Mouse (Mus musculus) forebrain, embryonic 12.5 days (tissue): Measurements from ENCODE around the gene Slamf6. TPM values are rescaled to one million over a fixed set of nuclear protein-coding genes. Genes with fewer than 3 reads are reported as not detected.
"Not testable (repeated sequence)": the region's sequence is repeated elsewhere in the genome, so short reads cannot be mapped to it uniquely, and the experiment has no call there.

Experiments used
- ATAC-seq: fragments of 200-750 bp; cut with Nextera tagmentation; 2 replicates; pipeline ENCODE4 v1.8.0; 2017; ENCODE audit warnings: moderate TSS enrichment; ENCODE audit not compliant: low FRiP score
- H3K27ac ChIP-seq: fragments of 300-500 bp; sonication (generic); 2 replicates; pipeline ENCODE4 v1.5.1; 2016; ENCODE audit warnings: mild to moderate bottlenecking
- H3K27me3 ChIP-seq: fragments of 300-500 bp; sonication (generic); 2 replicates; pipeline ENCODE4 v1.6.1; 2016; ENCODE audit warnings: mild to moderate bottlenecking
- H3K36me3 ChIP-seq: fragments of 300-500 bp; sonication (generic); replicated peaks from 2 replicates; pipeline ENCODE4 v1.6.1; 2016; ENCODE audit warnings: mild to moderate bottlenecking
- H3K4me1 ChIP-seq: fragments of 300-500 bp; sonication (generic); 2 replicates; pipeline ENCODE4 v1.6.1; 2016
- H3K4me2 ChIP-seq: fragments of 300-500 bp; sonication (generic); 2 replicates; pipeline ENCODE4 v1.6.1; 2016; ENCODE audit warnings: mild to moderate bottlenecking, moderate library complexity
- H3K4me3 ChIP-seq: fragments of 300-500 bp; sonication (generic); replicated peaks from 2 replicates; pipeline ENCODE4 v1.5.1; 2016; ENCODE audit warnings: mild to moderate bottlenecking
- H3K9ac ChIP-seq: fragments of 300-500 bp; sonication (generic); 2 replicates; pipeline ENCODE4 v1.6.1; 2016; ENCODE audit warnings: mild to moderate bottlenecking
- H3K9me3 ChIP-seq: fragments of 300-500 bp; sonication (generic); 2 replicates; pipeline ENCODE4 v1.6.1; 2016
- WGBS: fragments of 180-500 bp; shearing (Covaris S2); methylation state at CpG from one replicate; pipeline ENCODE4 v1.1.7; 2016; 5-methylcytosine and 5-hydroxymethylcytosine counted together
- polyA plus RNA-seq: library from polyadenylated mRNA; unstranded; fragments of >200 nt; fragmentation: Nextera tagmentation; extraction: Ambion mirVana; gene quantifications from 2 replicates; pipeline ENCODE4 v1.2.1, GENCODE M21; 2016

Slamf6 gene
- polyA plus RNA-seq = not detected in 2 replicates

- no peaks in the 10 kb centered on the region for H3K9me3 ChIP-seq
- WGBS = 87% methylated on average over 14 of the region's 14 CpGs
- H3K27me3 ChIP-seq = no peaks in the 10 kb centered on the region
- no peak within 1 kb of the TSS for H3K4me3 ChIP-seq
- H3K4me2 ChIP-seq = no peak within 1 kb of the TSS
- H3K9ac ChIP-seq = no peak within 1 kb of the TSS
- no peak for ATAC-seq
- no peaks in the 10 kb centered on the region for H3K4me1 ChIP-seq
- no peak within 1 kb of the TSS for H3K27ac ChIP-seq
- no peaks in the 10 kb centered on the region for H3K36me3 ChIP-seq
Measured at GRCm38 (mm10) chr1:171917305-171918039, at the start of gene Slamf6. Slamf6 (plus strand) TSS chr1:171917515.

DNA sequence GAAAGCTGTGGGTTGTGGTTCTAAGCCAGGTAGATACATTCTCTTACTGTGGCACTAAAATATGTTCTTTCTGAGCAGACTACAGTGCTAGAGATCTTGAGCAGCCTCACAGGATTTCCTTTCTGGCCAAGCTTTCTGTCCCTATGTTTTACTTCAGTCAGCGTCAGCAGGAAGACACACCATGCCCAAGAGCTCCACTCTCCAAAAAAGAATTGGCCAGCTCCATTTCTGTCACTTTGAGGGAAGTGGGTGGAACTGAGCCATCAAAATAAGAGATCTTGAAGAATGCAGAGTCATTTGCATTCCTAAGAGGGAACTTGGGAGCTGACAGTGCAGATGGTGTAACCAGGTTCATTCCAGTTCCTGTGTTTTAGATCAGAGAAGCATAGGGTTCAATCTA, 30.3 kb upstream of the Slamf6 start:
- ATAC-seq = no peak
- H3K27me3 ChIP-seq = no peaks in the 10 kb centered on the region
- no peak overlapping the region for H3K9ac ChIP-seq

DNA sequence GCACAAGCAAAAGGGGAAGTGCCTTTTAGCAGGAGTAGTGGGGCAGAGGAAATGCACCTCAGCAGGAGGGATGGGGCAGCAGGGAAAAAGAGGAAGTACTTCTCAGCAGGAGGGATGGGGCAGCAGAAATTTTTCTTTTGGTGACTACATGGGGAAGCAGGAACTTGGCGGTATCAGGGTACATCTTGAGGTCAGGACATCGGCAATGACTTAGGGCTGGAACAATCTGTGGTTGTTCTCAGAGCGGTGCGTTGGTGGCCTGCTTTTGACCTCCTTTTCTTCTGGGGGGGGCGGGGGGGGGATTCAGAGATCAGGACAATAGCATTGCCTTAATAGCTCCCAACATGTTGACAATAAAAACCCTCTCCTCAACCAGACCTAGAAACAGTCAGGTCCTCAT, 22.0 kb upstream of the Slamf6 start, which contains the start of gene Gm10521:
Gene Gm10521, plus strand, starts transcription at position 301 of the 400 bp plus-strand sequence.
- H3K9me3 ChIP-seq, H3K27me3 ChIP-seq, H3K9ac ChIP-seq, H3K4me2 ChIP-seq, H3K27ac ChIP-seq, H3K4me1 ChIP-seq, H3K36me3 ChIP-seq, ATAC-seq, H3K4me3 ChIP-seq: not testable (repeated sequence)
- WGBS = 82% methylated on average over 5 of the region's 5 CpGs

More for the DNA sequence above, 30.3 kb upstream of the Slamf6 start:
- WGBS = 82% methylated on average over 1 of the region's 1 CpGs
- H3K9me3 ChIP-seq = no peaks in the 10 kb centered on the region
- no peak overlapping the region for H3K4me2 ChIP-seq
- no peak overlapping the region for H3K27ac ChIP-seq
- no peaks in the 10 kb centered on the region for H3K4me1 ChIP-seq
- no peaks in the 10 kb centered on the region for H3K36me3 ChIP-seq
- H3K4me3 ChIP-seq = no peak overlapping the region

- WGBS = 85% methylated on average over 1 of the region's 1 CpGs
- no peak overlapping the region for H3K4me2 ChIP-seq
- no peaks in the 10 kb centered on the region for H3K4me1 ChIP-seq
- no peak overlapping the region for H3K9ac ChIP-seq
- H3K4me3 ChIP-seq = no peak overlapping the region
- no peaks in the 10 kb centered on the region for H3K9me3 ChIP-seq
- H3K27ac ChIP-seq = no peak overlapping the region
- no peaks in the 10 kb centered on the region for H3K36me3 ChIP-seq
- no peaks in the 10 kb centered on the region for H3K27me3 ChIP-seq
- ATAC-seq = no peak
Measured at GRCm38 (mm10) chr1:171904011-171904410, 13.3 kb upstream of the Slamf6 start.

- Histone ChIP-seq H3K4me3 (no peak overlapping the region), H3K9me3 (no peaks in the 10 kb centered on the region), H3K4me1 (no peaks in the 10 kb centered on the region), H3K27me3 (no peaks in the 10 kb centered on the region), H3K27ac (no peak overlapping the region), H3K4me2 (no peak overlapping the region), H3K36me3 (no peaks in the 10 kb centered on the region), H3K9ac (no peak overlapping the region)
- 82% methylated on average over 13 of the region's 13 CpGs for WGBS
- no peak for ATAC-seq
Measured at GRCm38 (mm10) chr1:171915638-171916458, 1.5 kb upstream of the Slamf6 start.

DNA sequence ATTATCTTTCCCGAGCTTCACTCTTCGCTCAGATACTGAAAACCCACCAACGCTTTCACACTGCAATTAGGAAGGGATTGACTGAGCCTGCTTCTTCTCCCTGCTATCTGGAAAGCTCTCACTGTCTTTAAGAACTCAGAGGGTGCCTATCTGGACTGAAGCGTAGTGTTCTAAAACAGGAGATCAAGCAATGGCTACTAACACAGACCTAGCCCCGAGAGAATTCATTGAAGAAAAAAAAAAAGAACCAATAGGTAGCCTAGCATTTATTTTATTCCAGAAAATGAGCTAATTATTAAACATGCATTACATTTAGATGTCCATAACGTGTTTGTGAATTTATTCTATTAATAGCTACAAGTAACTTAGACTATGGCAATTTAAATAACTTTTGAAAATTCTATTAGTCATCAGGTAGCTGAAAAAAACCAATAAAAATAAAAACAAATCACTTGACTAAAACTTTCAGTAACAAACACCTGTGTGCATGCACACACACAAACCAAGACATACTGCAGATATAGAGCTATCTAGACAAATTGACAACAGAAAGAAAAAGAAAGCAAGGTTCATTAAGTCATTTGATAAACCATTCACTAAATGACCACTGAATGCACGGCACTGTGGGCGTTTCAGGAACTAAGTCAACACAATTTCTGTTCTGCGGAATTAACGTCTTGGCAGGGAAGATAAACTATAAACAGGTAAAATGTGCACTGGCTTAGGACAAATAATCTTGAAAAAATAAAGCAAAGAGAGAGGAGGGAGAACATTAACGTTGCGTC, 1.0 kb downstream of the Slamf6 start:
- H3K4me1 ChIP-seq = no peaks in the 10 kb centered on the region
- no peak overlapping the region for H3K27ac ChIP-seq
- no peak overlapping the region for H3K4me2 ChIP-seq
- no peak for ATAC-seq
- 87% methylated on average over 12 of the region's 12 CpGs for WGBS
- no peak overlapping the region for H3K9ac ChIP-seq
- H3K9me3 ChIP-seq = no peaks in the 10 kb centered on the region
- no peaks in the 10 kb centered on the region for H3K36me3 ChIP-seq
- H3K27me3 ChIP-seq = no peaks in the 10 kb centered on the region
- H3K4me3 ChIP-seq = no peak overlapping the region

DNA sequence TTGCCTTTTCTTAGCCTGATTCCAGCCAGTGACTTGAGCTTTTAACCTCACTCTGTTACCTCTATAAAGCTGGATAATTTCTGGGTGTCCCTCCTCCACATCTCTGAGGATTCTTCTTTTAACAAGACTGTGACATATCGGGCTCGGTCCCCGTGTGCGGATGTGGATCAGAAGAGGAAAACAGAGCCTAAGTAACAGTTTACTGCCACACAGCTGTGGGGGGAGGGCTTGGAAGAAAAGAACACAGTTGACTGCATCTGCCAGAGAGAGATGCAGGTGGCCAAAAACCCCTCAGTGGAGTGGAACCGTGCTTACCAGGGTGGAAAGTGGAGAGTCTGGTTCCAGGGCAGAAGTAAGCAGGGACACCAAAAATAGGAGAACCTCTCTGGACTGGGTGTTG, 1.9 kb downstream of the Slamf6 start:
- H3K4me1 ChIP-seq = no peaks in the 10 kb centered on the region
- H3K4me2 ChIP-seq = no peak overlapping the region
- no peak overlapping the region for H3K27ac ChIP-seq
- 88% methylated on average over 5 of the region's 5 CpGs for WGBS
- H3K4me3 ChIP-seq = no peak overlapping the region
- H3K36me3 ChIP-seq = no peaks in the 10 kb centered on the region
- no peaks in the 10 kb centered on the region for H3K27me3 ChIP-seq
- no peak overlapping the region for H3K9ac ChIP-seq
- H3K9me3 ChIP-seq = no peaks in the 10 kb centered on the region
- no peak for ATAC-seq

DNA sequence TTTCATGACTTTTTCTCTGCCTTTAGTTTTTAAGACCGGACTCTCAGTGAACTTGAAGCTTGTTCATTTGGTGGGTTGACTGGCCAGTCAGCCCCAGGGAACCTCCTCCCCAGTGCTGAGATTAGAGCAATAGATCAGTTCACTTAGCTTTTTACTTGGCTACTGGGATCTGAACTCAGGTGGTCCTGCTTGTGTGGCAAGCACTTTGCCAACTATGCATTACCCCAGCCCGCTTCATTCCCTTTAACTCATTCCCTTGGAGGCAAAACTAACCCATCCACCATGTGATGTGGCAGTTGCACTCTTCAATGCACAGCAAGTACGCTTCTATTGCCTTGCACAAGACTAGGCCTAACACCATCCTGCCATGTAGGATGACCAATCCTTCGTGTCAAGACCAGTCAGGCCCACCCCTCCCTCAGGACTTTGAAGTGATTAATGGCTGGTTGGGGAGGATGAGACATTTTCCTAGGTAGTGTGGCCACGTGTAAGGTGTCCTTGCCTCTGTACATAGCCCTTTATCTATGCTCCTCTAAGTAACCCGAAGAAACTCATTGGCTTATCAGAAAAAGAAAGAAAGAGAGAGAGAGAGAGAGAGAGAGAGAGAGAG, 2.7 kb downstream of the Slamf6 start:
- no peaks in the 10 kb centered on the region for H3K27me3 ChIP-seq
- H3K9ac ChIP-seq = no peak overlapping the region
- 85% methylated on average over 6 of the region's 6 CpGs for WGBS
- no peak overlapping the region for H3K4me3 ChIP-seq
- no peak overlapping the region for H3K4me2 ChIP-seq
- H3K4me1 ChIP-seq = no peaks in the 10 kb centered on the region
- ATAC-seq = no peak
- H3K9me3 ChIP-seq = no peaks in the 10 kb centered on the region
- H3K27ac ChIP-seq = no peak overlapping the region
- H3K36me3 ChIP-seq = no peaks in the 10 kb centered on the region

GRCm38 (mm10) chr1:171920989-171921621, 3.8 kb downstream of the Slamf6 start:
- 91% methylated on average over 9 of the region's 9 CpGs for WGBS
- no peaks in the 10 kb centered on the region for H3K27me3 ChIP-seq
- no peak overlapping the region for H3K4me2 ChIP-seq
- no peaks in the 10 kb centered on the region for H3K9me3 ChIP-seq
- H3K4me3 ChIP-seq = no peak overlapping the region
- no peaks in the 10 kb centered on the region for H3K36me3 ChIP-seq
- no peak overlapping the region for H3K9ac ChIP-seq
- no peak overlapping the region for H3K27ac ChIP-seq
- no peak for ATAC-seq
- no peaks in the 10 kb centered on the region for H3K4me1 ChIP-seq

DNA sequence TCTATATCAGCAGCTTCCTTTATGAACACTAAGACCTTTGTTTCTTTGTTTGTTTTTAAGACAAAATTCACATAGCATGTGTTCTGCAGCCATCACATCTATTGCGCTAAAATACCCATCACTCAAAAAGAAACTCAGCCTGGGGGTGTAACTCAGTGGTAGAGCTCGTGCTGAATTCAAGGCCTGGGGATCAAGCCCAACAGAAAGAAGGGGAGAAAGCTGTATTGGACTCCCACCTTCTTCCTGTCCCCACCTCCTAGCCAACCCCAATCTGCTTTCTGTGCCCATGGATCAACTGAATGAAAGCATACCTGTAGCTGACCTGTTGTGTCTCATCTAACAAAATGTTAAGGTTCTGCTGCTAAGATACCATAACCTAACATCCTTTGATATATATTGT, 4.3 kb downstream of the Slamf6 start:
- whole genome bisulfite sequencing = 78% methylated on average over 2 of the region's 2 CpGs
- Histone ChIP-seq H3K9me3 (no peaks in the 10 kb centered on the region), H3K27ac (no peak overlapping the region), H3K36me3 (no peaks in the 10 kb centered on the region), H3K4me2 (no peak overlapping the region), H3K27me3 (no peaks in the 10 kb centered on the region), H3K4me3 (no peak overlapping the region), H3K4me1 (no peaks in the 10 kb centered on the region), H3K9ac (no peak overlapping the region)
- ATAC-seq = no peak

- Histone ChIP-seq H3K4me2 (no peak overlapping the region), H3K9ac (no peak overlapping the region), H3K4me3 (no peak overlapping the region), H3K9me3 (no peaks in the 10 kb centered on the region), H3K27me3 (no peaks in the 10 kb centered on the region), H3K36me3 (no peaks in the 10 kb centered on the region), H3K27ac (no peak overlapping the region), H3K4me1 (no peaks in the 10 kb centered on the region)
- no peak for ATAC-seq
- WGBS = 93% methylated on average over 5 of the region's 5 CpGs
Measured at GRCm38 (mm10) chr1:171922844-171923243, 5.5 kb downstream of the Slamf6 start.
